In the genomic region with DNA sequence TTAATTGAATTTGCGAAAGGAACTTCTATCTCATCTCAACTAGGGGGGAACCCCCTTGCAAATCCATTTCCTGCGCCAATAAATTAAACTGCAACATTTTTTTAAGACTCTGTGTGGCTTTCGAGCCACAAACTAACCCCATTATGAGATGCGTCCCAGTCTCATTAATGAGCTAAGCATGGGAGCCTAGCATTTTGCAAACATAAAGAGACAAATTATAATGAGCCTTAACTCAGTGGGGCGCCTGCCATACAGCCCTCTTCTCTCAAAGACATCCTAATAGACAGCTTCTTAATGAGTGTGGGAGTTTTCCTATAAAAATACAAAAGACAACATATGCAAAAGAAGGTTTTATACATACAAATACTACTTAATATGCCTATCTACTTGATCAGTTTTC, we compare ENCODE assay signal across 23 mouse cellular contexts.
A peak's percentile ranks its signal among the peaks of the same experiment; 100 is the strongest.
DNase-seq lines count a peak whose midpoint lies in the region; ATAC-seq and TF ChIP-seq lines count a peak whose summit lies in the region.
"Had no signal": no experiment of that assay in that cellular context is flagged by ENCODE, and none has a peak within 500 bp of the region (broad histone marks: within the 10 kb centered on the region; RNA-seq: fewer than 3 reads in every experiment).

No protein-coding gene starts in this region.

- H3K9me3 ChIP-seq in embryonic facial prominence, embryonic 11.5 days (replicated peaks; ENCODE audit: control insufficient read depth, low read length), result no peaks in the 10 kb centered on the region
- no peaks in the 10 kb centered on the region for H3K9me3 ChIP-seq in embryonic facial prominence, embryonic 10.5 days
- H3K9me3 ChIP-seq in midbrain, embryonic 12.5 days, result no peaks in the 10 kb centered on the region
- H3K9me3 ChIP-seq in midbrain, embryonic 10.5 days (replicated peaks), result no peaks in the 10 kb centered on the region
- no peaks in the 10 kb centered on the region for H3K9me3 ChIP-seq in forebrain, embryonic 12.5 days
- H3K9me3 ChIP-seq in midbrain, embryonic 15.5 days, result no peaks in the 10 kb centered on the region
- H3K9me3 ChIP-seq: embryonic facial prominence, embryonic 13.5 days; G1E; hindbrain, embryonic 15.5 days; lung, embryonic 15.5 days; stomach, embryonic 15.5 days had no signal

- no peak overlapping the region for H3K4me3 ChIP-seq in embryonic facial prominence, embryonic 11.5 days (ENCODE audit: low read depth, low read length)
- H3K4me3 ChIP-seq in embryonic facial prominence, embryonic 10.5 days, result no peak overlapping the region
- no peak overlapping the region for H3K4me3 ChIP-seq in midbrain, embryonic 12.5 days
- H3K4me3 ChIP-seq in midbrain, embryonic 10.5 days, result no peak overlapping the region
- H3K4me3 ChIP-seq in forebrain, embryonic 12.5 days (replicated peaks), result no peak overlapping the region
- no peak overlapping the region for H3K4me3 ChIP-seq in midbrain, embryonic 15.5 days
- H3K4me3 ChIP-seq in thymus, adult 2 months (ENCODE audit: control insufficient read depth, insufficient read depth, low read length), result no peak overlapping the region
- H3K4me3 ChIP-seq: embryonic facial prominence, embryonic 13.5 days; hindbrain, embryonic 15.5 days; lung, embryonic 15.5 days; stomach, embryonic 15.5 days had no signal

- TF ChIP-seq POLR2A in thymus, adult 2 months (IDR thresholded peaks at IDR 0.05; ENCODE audit: control insufficient read depth, extremely low read depth, insufficient read depth, low read length, poor library complexity), result no peak

- no peak overlapping the region for H3K4me2 ChIP-seq in embryonic facial prominence, embryonic 11.5 days (ENCODE audit: low read depth, low read length)
- no peak overlapping the region for H3K4me2 ChIP-seq in midbrain, embryonic 12.5 days (replicated peaks)
- no peak overlapping the region for H3K4me2 ChIP-seq in forebrain, embryonic 12.5 days
- no peak overlapping the region for H3K4me2 ChIP-seq in midbrain, embryonic 15.5 days
- H3K4me2 ChIP-seq: embryonic facial prominence, embryonic 13.5 days; heart, embryonic 11.5 days; hindbrain, embryonic 15.5 days; lung, embryonic 15.5 days; stomach, embryonic 15.5 days had no signal

- no peak overlapping the region for H3K27ac ChIP-seq in embryonic facial prominence, embryonic 11.5 days (replicated peaks; ENCODE audit: low read depth, low read length)
- H3K27ac ChIP-seq in embryonic facial prominence, embryonic 10.5 days (replicated peaks), result no peak overlapping the region
- H3K27ac ChIP-seq in midbrain, embryonic 12.5 days (replicated peaks), result no peak overlapping the region
- H3K27ac ChIP-seq in midbrain, embryonic 10.5 days (replicated peaks), result no peak overlapping the region
- H3K27ac ChIP-seq in forebrain, embryonic 12.5 days, result no peak overlapping the region
- H3K27ac ChIP-seq in midbrain, embryonic 15.5 days, result no peak overlapping the region
- no peak overlapping the region for H3K27ac ChIP-seq in thymus, adult 2 months (ENCODE audit: control insufficient read depth, insufficient read depth, low read length)
- H3K27ac ChIP-seq: embryonic facial prominence, embryonic 13.5 days; hindbrain, embryonic 15.5 days; liver, embryonic 14.5 days; lung, embryonic 15.5 days; macrophage; stomach, embryonic 15.5 days had no signal

- H3K4me1 ChIP-seq in embryonic facial prominence, embryonic 11.5 days (ENCODE audit: control insufficient read depth, insufficient read depth, low read length), result no peaks in the 10 kb centered on the region
- 0 out of 2 replicates have a peak, but pooled peaks cover 10% of the 10 kb centered on the region for H3K4me1 ChIP-seq in embryonic facial prominence, embryonic 10.5 days
- peaks cover 11% of the 10 kb centered on the region for H3K4me1 ChIP-seq in midbrain, embryonic 12.5 days
- peaks cover 17% of the 10 kb centered on the region for H3K4me1 ChIP-seq in midbrain, embryonic 10.5 days
- peaks cover 21% of the 10 kb centered on the region for H3K4me1 ChIP-seq in forebrain, embryonic 12.5 days
- H3K4me1 ChIP-seq in midbrain, embryonic 15.5 days, result peaks cover 5% of the 10 kb centered on the region
- H3K4me1 ChIP-seq in thymus, adult 2 months (replicated peaks; ENCODE audit: control insufficient read depth, insufficient read depth, low read length), result no peaks in the 10 kb centered on the region
- H3K4me1 ChIP-seq: lung, embryonic 15.5 days; stomach, embryonic 15.5 days had no signal

- TF ChIP-seq CTCF in thymus, adult 2 months (IDR thresholded peaks at IDR 0.05; ENCODE audit: borderline replicate concordance, control insufficient read depth, extremely low read depth, insufficient read depth, low read length, poor library complexity), result no peak

- DNase-seq in embryonic facial prominence, embryonic 11.5 days (ENCODE audit: low spot score), result peak; percentile 17
- no peak for DNase-seq in embryonic facial prominence, embryonic 10.5 days (ENCODE audit: low spot score)
- DNase-seq in midbrain, embryonic 10.5 days (ENCODE audit: low spot score), result no peak
- DNase-seq in thymus, adult 2 months, result no peak
- DNase-seq in heart, adult 9 months (ENCODE audit: low spot score in 2 of 2), result no peak
- DNase-seq: adrenal gland, postnatal 14 days; cerebellum, adult 11 months; cerebellum, postnatal 25 days; heart, postnatal 10 days; layer of hippocampus, postnatal 36 days; right cerebral cortex, postnatal 25 days had no signal

- ATAC-seq in embryonic facial prominence, embryonic 11.5 days (replicated peaks; ENCODE audit: insufficient number of reproducible peaks, low FRiP score, low TSS enrichment, low read depth), result no peak
- peak; percentile 61; the same call in 1 of the 2 replicates for ATAC-seq in midbrain, embryonic 12.5 days (ENCODE audit: low FRiP score, low read depth)
- ATAC-seq in forebrain, embryonic 12.5 days (ENCODE audit: low FRiP score), result peak; percentile 89
- 0 out of 2 replicates have a peak, but pooled peaks have one; percentile 37 for ATAC-seq in midbrain, embryonic 15.5 days (replicated peaks)
- ATAC-seq: intestine, postnatal 0 days had no signal

- no peak overlapping the region for H3K9ac ChIP-seq in embryonic facial prominence, embryonic 11.5 days (replicated peaks; ENCODE audit: low read length)
- H3K9ac ChIP-seq in midbrain, embryonic 12.5 days (replicated peaks), result no peak overlapping the region
- no peak overlapping the region for H3K9ac ChIP-seq in forebrain, embryonic 12.5 days
- H3K9ac ChIP-seq in midbrain, embryonic 15.5 days, result no peak overlapping the region
- H3K9ac ChIP-seq: embryonic facial prominence, embryonic 13.5 days; hindbrain, embryonic 15.5 days; liver, embryonic 14.5 days; lung, embryonic 15.5 days; stomach, embryonic 15.5 days had no signal

- no peaks in the 10 kb centered on the region for H3K36me3 ChIP-seq in embryonic facial prominence, embryonic 11.5 days (replicated peaks; ENCODE audit: control insufficient read depth, insufficient read depth, low read depth, low read length)
- no peaks in the 10 kb centered on the region for H3K36me3 ChIP-seq in embryonic facial prominence, embryonic 10.5 days (replicated peaks)
- H3K36me3 ChIP-seq in midbrain, embryonic 12.5 days, result no peaks in the 10 kb centered on the region
- no peaks in the 10 kb centered on the region for H3K36me3 ChIP-seq in midbrain, embryonic 10.5 days
- no peaks in the 10 kb centered on the region for H3K36me3 ChIP-seq in forebrain, embryonic 12.5 days (replicated peaks)
- H3K36me3 ChIP-seq in midbrain, embryonic 15.5 days (replicated peaks), result no peaks in the 10 kb centered on the region
- H3K36me3 ChIP-seq in thymus, adult 2 months (ENCODE audit: control insufficient read depth, insufficient read depth, low read length), result no peaks in the 10 kb centered on the region
- H3K36me3 ChIP-seq: embryonic facial prominence, embryonic 13.5 days; G1E; hindbrain, embryonic 15.5 days; lung, embryonic 15.5 days; stomach, embryonic 15.5 days had no signal

- H3K27me3 ChIP-seq in embryonic facial prominence, embryonic 11.5 days (ENCODE audit: control insufficient read depth, insufficient read depth, low read length), result no peaks in the 10 kb centered on the region
- no peaks in the 10 kb centered on the region for H3K27me3 ChIP-seq in embryonic facial prominence, embryonic 10.5 days (replicated peaks; ENCODE audit: low read depth, poor library complexity, severe bottlenecking)
- H3K27me3 ChIP-seq in midbrain, embryonic 12.5 days, result no peaks in the 10 kb centered on the region
- peaks cover 14% of the 10 kb centered on the region; the same call in 1 of the 2 replicates for H3K27me3 ChIP-seq in midbrain, embryonic 10.5 days (ENCODE audit: low read depth, poor library complexity, severe bottlenecking)
- peaks cover 34% of the 10 kb centered on the region for H3K27me3 ChIP-seq in forebrain, embryonic 12.5 days
- no peaks in the 10 kb centered on the region for H3K27me3 ChIP-seq in midbrain, embryonic 15.5 days (replicated peaks)
- H3K27me3 ChIP-seq in thymus, adult 2 months (ENCODE audit: control insufficient read depth, insufficient read depth, low read length), result no peaks in the 10 kb centered on the region
- H3K27me3 ChIP-seq: embryonic facial prominence, embryonic 13.5 days; hindbrain, embryonic 15.5 days; lung, embryonic 15.5 days; stomach, embryonic 15.5 days had no signal

- WGBS in embryonic facial prominence, embryonic 11.5 days, result 70% methylated on average over 5 of the region's 5 CpGs
- WGBS in embryonic facial prominence, embryonic 10.5 days, result 69% methylated on average over 5 of the region's 5 CpGs
- 30% methylated on average over 5 of the region's 5 CpGs for WGBS in midbrain, embryonic 12.5 days
- WGBS in midbrain, embryonic 10.5 days, result 60% methylated on average over 5 of the region's 5 CpGs
- WGBS in forebrain, embryonic 12.5 days, result 10% methylated on average over 5 of the region's 5 CpGs
- WGBS in midbrain, embryonic 15.5 days, result 35% methylated on average over 5 of the region's 5 CpGs
- 63% methylated on average over 5 of the region's 5 CpGs for WGBS in thymus, adult 2 months
